Mouse (Mus musculus) kidney, postnatal 10 days (tissue): ENCODE results near the gene Rxra.

Source experiments
- DNase-seq: peaks from one replicate; pipeline ENCODE4 v3.0.0; 2021; ENCODE audit warnings: mixed read lengths

The Rxra gene

GRCm38 (mm10) chr2:27676106-27676477 lies at the start of gene Rxra:
Rxra (plus strand) TSS chr2:27676440.
- DNase-seq: peak; percentile 84

DNA sequence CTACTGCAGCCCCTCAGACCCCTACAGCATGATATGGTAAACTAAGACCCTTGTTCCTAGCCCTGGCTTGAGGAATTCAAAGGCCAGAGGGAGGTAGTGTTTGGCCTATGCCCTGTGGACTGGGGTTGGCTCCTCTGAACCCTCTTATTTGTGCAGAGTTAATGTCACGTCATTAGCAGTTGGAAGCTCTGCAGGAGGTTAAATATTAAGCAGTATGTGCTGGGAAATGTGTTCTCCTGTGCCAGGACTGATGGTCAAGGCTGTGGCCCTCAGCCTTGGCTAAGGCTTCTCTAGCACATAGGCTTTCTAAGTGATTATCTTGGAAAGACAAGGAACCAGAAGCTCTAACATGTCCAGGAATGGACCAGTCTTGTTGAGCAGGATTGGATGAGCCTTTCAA lies 49.6 kb upstream of the Rxra start:
- DNase-seq: peak; percentile 42

DNA sequence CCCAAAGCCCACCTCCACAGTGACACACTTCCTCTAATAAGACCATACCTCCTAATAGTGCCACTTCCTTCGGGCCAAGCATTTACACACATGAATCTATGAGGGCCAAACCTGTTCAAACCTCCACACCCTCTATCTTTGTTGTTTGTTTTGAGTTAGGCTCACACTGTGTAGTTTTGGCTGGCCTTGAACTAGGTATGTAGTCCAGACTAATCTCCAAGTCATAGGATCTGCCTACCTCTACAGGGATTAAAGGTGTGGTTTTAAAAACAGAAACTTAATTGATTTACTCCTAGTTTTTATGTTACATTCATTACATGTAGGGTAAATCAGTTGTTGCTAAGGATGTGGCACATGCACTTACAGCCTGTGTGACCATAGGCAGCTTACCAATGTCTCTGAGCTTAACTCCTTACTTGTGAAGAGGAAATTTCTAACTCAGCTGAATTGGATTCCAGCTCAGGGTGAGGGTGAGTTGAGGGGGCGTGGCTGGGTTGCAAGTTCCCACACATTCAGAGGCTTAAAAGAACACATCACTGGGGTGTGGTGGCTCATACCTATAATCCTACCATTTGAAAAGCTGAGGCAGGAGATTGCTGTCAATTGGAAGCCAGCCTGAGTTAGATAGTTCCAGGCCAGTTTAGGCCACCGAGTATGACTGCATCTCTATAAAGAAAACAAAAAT lies 45.5 kb upstream of the Rxra start:
- no peak for DNase-seq

GRCm38 (mm10) chr2:27633471-27633870 lies 42.8 kb upstream of the Rxra start:
- DNase-seq: no peak

GRCm38 (mm10) chr2:27634018-27634417 lies 42.2 kb upstream of the Rxra start:
- no peak for DNase-seq

DNA sequence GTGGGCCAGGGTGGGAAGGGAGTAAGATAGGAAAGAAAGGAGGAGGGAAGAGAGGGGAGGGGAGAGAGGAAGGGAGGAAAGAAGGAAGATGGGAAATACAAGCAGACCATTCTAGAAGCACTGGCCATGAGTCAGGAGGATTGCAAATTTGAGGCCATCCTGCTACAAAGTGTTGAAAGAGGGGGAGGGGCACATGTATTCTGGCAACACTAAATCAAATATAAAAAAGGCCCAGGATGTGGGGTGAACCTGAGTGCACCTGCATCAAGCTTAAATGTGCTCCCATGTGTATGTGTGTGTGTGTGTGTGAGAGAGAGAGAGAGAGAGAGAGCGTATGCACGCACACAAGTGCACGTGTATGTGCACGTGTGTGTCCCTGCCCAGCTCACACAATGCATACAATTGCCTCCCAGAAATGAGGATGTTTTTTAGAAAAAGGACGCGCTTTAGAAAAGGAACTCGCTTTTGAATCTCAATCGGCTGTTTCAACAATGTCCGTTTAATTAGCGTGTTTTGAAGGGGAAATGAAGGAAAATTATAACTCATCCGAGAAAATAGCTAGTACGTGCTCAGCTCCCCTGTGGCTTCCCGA lies 41.0 kb upstream of the Rxra start:
- DNase-seq: no peak

DNA sequence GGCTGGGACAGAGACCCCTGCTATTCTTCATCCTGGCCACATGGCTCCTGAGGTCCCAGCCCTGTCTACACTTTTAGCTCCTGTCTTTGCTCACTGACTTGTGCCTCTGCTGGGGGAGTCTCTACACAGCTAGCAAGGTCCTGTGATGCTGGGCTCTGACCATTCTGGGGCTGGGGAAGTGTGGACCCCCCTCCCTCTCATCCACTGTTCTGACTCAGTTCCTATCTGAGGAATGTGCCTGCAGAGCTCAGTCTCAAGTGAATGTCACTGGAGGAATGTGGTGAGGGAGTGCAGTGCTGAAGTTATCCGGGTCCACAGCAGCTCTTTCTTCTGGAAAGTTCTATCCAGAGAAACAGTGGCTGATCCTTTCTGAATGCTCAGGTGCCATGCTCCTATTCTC lies 39.4 kb upstream of the Rxra start:
- DNase-seq: no peak

DNA sequence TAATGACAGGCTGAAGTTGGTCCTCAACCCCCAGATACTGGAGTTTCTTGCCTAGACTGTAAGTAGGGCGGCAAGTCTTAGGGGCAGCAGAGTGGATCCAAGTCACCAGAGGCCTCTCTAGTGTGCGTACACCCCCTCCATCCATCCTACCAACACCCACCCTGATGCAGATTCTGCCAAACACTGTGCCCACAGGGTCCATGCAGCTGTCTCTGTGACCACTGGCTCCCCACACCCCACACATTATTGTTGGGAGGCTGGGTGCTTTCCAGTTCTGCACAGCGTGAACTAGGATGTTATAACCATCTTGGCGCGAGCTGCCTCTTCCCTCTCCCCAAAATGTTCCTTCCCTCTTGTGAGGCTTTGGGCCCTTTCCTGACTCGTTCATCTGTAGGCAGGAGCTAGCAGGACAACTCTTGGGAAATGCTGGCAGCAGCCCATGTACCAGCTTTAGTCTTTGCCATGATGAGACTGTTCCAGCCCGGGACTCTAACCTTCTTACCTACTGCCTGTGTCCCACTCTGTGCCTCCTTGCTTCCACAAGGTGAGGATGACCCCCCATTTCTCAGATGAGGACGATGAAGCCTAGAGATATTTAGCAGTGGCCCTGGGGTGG lies 38.9 kb upstream of the Rxra start:
- DNase-seq: no peak

GRCm38 (mm10) chr2:27639631-27640334 lies 36.5 kb upstream of the Rxra start:
- DNase-seq: no peak

DNA sequence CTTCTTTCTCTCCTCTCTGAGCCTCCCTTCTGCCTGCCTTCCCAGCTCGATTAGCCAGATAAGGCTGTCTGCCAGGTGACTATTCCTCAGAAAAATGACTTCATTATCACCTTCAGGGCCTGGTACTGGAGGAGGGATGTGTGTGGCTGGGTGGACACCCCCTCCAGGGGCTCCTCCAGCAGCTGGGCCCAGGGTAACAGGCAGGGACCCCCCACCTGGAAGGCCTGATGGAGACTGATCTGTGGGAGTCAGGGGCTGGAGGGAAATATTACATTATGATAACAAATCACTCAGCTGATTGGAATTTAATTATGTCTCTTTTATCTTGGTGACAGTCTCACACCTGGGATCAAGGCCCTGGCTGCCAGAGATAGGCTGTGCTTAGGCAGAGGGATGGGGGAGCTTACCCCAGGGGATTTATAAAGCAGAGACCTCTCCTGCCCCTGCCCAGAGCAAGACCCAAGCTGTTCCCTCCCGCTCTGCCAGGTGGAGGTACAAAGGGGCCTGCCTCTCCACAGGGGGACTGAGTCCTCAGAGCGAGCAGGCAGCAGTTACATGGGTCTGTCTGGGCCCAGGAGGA lies 35.2 kb upstream of the Rxra start:
- no peak for DNase-seq

DNA sequence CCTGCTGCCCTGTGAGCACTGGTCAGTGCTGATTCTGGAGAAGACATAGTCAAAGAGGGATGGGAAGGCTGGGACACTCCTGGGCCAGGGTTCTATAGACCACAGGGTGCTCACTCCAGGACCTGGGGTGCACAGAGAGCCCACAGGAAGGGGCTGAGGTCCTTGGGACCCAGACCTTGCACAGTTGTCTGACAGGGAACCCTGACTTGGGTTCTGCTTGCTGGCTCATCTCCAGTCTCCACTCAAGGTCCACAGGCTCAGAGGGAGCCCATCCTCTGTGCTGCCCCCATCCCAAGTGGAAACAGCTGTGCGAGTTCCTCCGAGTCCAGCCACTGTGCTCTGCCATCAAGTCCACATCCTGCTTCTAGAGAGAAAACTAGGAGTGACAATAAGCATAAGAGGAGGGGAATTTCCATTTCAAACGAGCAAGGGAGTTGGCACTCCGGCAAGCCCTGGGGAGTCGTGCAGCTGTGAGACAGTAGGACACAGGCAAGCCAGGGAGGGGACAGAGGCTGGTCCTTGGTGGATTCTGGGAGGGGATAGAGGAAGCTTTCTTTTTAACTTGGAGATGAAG lies 31.6 kb upstream of the Rxra start:
- DNase-seq: peak; percentile 59

DNA sequence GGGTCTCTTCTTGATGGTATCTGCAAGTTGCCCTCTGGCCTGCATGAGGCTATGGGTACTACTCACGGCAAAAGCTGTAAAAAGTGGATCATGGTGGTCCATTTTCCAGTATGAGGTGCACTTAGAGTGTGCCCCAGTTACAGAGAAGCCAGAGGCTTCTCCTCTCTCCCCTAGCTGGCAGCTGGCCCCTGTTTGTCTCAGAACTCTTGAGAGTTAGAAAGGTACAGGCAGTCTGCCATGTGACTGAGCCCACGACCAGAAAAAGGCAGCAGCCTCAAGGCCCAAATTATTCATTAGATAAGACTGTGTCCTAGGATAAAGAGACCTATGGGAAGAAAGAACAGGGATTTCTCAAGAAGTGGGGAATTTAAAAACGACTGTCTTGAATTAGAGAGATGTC lies 30.8 kb upstream of the Rxra start:
- DNase-seq: no peak

DNA sequence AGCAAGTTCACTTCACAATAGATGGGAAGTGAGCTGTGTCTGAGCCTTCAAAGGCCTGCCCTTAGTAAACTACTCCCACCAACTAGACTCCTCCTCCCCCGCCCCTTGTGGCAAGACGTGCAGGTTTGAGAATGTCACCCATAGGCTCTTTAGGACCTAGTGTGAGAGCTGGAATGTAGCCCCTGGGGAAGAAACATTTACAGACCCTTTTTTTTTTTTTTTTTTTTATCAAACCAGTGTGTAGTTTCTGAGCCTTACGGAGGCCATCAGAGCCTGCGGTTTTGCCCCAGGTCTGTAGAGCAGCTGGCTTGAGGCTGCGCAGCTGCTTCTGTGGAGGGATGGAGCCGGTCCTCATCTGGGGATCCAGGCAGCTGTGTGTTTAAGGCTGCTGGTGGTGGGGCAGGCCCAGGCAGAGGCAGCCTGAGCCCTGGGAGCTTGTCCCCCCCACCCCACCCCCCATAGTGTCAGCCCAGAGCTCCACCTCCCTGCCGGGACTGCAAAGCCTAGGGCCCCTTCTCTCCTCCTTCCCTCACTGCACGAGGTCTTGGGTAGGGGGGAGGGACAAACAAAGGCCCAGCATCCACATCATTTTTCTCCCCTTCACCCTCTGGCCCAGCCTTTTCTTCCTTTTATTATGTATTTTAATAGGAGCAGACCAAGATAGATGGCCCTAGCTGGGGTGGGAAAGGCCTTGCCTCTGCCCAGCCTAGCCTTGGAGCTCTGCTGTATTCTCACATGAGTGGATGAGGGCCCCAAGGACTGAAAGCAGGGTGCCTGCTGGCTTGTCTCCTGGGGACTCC lies 26.2 kb upstream of the Rxra start:
- DNase-seq: peak; percentile 75

- DNase-seq: no peak
These were observed 25.2 kb upstream of the Rxra start for GRCm38 (mm10) chr2:27650991-27651390.

GRCm38 (mm10) chr2:27653496-27654030 lies 22.7 kb upstream of the Rxra start:
- DNase-seq: peak; percentile 51

- DNase-seq: no peak
These were observed 21.7 kb upstream of the Rxra start for GRCm38 (mm10) chr2:27654321-27655232.

DNA sequence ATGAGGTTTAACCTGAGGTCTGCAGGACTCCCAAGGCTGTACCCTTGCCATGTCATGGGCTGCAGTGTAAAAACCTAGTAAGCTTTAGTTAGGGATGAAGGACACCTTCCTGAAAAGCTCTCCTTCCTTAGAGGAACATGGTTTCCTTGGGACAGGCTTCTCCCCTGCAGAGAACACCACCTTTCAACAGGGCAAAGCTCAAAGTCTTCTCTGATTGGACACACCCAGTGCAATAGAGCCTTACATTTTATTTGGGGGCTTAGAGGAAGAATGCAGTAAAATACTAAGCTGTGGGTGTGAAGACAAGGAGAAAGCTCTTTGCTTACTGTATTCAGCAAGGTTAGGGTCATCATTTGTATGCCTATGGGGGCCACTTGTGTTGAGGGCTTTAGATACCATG lies 19.7 kb upstream of the Rxra start:
- no peak for DNase-seq

- DNase-seq: no peak
These were observed 11.0 kb upstream of the Rxra start for GRCm38 (mm10) chr2:27665284-27665683.

DNA sequence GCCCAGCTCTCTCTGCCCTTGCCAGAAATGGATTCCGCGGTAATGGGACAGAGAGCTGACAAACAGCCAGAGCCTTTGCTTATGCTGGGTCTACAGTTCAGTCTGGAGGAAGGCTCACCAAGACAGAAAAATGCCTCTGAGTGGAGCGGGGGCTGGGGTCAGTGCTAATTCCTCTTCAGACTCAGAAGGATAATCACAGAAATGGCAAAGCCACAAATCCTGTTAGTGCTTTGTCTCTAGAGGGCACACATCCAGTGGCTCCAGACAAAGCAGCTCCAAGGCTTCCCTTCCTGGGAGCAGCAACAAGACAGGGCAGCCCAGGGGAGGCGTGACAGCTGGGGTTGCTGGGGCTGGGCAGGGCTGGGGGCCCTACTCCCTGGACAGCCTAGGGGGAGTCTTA lies 9.5 kb upstream of the Rxra start:
- peak; percentile 50 for DNase-seq

- no peak for DNase-seq
These were observed 8.6 kb upstream of the Rxra start for GRCm38 (mm10) chr2:27667677-27668076.

GRCm38 (mm10) chr2:27670746-27671145 lies 5.5 kb upstream of the Rxra start:
- DNase-seq: no peak
